Mouse (Mus musculus): ENCODE measurements around the gene Ddi2.
"Not testable (repeated sequence)": the region's sequence is repeated elsewhere in the genome, so short reads cannot be mapped to it uniquely, and the experiment has no call there.

Ddi2 gene

DNA sequence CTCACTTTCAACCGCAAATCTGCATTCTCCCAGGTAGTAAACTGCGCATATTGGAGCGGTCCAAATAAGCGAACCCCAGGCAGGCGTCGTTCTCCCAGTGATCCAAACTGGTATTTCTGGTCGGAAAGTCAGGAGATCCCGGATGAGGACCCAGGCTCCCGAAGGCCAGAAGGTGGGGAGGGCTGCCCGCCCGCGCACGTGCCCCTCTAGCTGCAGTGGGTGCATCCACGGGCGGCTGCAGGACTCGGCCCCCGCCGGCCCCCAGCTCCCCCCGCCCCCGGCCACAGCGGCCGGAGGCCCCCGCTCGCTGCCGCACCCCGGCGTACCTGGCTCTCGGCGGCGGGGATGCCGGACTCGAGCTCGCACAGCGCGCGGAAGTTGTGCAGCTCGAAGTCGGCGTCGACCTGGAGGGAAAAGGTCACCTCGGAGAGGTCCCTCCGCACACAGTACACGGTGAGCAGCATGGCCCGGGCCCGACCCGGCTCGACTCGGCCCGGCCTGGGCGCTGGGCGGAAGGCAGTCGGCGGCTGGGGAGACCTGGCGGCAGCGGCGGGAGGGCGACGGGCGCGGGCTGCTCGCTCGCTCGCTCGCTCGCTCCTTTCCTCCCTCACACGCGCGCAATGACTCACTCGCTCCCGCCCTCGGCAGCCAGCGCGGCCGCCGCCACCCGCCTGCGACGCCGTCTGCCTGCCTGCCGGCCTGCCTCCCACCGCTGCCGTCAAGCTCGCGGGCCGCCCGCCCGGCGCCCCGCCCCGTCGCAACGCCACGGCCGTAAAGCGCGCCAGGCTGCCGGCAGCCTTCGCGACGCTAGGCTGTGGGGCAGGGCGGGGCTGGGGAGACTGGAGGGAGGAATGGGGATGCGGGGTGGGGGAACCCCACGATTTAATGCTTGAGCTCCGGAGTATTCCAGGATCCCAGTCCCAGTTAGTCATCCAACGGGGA, at the start of gene Ddi2:
TSS of gene Ddi2 (minus strand) at position 689 of the 942 bp plus-strand sequence.
- peak; percentile 95 for DNase-seq (ENCODE audit: extremely low read depth, insufficient read length, low spot score)

DNA sequence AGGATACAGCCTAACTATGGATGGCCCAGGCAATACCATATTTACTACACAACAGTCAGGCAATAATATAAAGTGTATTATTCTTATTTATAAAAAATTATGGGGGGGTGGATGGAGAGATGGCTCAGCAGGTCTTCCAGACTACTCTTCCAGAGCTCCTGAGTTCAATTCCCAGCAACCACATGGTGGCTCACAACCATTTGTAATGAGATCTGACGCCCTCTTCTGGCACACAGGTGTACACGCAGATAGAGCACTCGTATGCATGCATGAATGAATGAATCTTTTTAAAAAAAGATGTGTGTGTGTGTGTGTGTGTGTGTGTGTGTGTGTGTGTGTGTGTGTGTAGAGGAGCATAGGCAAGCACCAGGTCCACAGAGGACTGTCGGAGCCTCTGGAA, 49.8 kb upstream of the Ddi2 start:
- not testable (repeated sequence) for DNase-seq (ENCODE audit: extremely low read depth, insufficient read length, low spot score)

DNA sequence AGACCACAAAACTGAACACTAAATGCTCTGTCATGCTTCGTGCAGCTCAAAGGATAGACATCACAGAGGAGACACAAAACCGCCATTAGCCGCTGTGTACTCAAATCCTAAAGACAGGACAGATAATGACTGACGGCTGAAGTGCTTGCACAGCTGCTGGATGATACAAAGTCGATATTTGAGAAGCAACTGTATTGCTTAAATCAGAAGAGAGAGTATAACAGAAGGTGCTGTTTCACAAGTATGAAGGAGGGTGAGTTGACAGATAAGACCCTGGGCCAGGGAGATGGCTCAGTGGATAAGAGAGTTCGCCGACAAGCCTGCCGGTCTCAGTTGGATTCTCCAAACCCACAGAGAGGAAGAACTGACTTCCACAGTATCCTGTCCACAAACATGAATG, 48.6 kb upstream of the Ddi2 start:
- DNase-seq (ENCODE audit: extremely low read depth, insufficient read length, low spot score), result no peak

DNA sequence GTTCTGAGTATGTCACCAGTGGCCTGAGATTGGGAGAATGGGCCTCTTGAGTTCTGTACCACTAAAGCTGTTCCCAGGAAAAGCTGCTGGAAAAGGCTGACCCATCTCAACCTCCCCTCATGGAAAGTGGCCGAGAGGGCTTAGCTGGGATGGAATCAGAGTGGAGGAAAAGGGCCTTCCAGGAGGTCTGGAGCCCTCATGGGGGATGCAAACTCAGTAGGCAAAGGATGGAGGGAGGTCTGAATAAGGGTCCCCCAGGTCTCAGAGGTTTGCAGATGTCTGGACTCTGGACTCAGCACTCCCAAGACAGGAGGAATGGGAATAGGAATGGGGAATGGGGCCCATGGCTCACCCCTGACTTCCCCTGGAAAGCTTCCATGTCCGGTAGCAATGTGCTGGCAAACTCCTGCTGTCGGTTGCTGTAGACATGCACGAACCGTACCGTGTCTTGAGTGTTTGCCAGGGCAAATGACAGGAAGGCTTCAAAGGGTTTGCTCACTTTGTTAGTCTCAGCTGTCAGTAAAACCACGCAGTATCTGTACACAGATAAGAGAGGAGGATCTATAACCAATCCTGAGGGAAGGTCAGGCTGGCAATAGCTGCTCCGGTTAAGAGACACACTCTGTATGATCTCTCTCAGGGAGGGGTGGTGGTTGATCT, 46.4 kb upstream of the Ddi2 start:
- DNase-seq (ENCODE audit: extremely low read depth, insufficient read length, low spot score), result no peak

DNA sequence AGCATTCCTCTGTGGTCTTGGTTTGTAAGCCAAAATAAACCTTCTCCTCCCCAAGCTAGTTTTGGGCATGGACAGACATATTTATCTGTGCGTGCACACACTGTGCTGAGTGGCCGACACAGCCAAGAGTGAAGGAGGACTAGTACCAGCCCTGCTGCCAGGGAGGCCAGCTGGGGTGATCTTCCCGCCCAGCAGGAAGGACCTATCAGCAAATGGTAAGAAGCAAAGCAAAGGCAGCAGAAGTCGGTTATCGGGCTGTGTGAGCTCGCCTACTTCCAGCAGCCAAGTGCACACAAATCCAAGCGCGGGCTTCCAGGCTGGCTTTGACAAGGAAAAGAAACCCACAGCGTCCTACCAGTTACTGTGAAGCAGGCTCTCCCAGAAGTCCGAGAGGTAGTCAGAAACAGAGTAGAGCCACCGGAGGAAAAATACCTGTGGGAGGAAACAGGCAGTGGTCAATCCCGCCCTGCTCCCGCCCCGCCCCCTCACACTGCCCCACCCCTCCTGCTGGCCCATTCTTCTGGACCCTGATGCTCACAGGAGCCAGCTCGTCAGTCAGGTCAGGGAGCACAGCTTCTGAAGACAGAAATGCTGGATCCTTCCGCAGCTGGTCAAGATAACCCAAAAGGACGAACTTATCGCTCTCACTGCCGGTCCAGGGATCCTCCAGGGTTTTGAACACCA, 44.3 kb upstream of the Ddi2 start:
- peak; percentile 87 for DNase-seq (ENCODE audit: extremely low read depth, insufficient read length, low spot score)

DNA sequence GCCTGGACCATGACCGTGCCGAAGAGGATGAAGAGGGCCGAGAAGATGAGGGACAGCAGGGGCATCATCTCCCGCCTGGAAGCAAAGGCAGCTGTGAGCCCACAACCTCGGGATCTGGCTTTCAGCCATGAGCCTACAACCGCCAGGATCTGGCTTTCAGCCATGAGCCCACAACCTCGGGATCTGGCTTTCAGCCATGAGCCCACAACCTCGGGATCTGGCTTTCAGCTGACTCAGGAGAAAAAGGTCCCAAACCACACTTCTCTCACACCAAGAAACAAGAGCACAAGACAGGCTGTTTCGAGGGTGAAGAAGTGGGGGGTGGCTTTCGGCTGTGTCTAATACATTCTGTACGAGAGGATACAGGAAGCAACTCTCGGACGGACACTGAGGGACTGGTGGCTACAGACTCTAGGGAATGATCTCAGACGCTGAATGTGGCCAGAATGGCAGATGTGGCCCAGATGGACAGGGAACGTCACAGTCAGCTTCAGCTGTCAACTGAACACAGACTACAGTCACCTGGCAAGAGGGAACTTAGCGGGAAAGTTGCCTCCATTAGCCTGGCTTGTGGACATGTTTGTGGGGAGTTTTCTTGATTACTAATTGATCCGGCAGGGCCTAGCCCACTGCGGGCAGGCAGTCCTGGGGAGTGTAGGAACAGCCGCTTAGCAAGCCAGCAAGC, 43.6 kb upstream of the Ddi2 start:
- peak; percentile 78 for DNase-seq (ENCODE audit: extremely low read depth, insufficient read length, low spot score)

DNA sequence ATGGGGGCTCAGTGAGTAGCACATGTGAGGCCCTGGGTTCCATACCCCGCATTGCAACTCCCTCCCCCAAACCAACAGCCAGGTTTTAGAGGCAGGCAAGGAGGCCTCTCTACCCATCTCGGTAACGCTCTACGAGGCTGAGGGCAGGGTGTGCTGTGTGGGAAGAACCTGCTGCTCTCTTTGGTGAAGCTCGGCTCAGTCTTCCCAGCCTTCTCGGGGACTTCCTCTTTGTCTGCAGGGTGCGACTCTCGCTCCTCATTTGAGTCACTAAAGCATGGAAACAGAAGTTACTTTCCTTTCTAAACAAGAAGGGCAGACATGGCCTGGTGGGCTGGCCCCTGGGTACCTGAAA, 43.1 kb upstream of the Ddi2 start:
- DNase-seq (ENCODE audit: extremely low read depth, insufficient read length, low spot score), result no peak

DNA sequence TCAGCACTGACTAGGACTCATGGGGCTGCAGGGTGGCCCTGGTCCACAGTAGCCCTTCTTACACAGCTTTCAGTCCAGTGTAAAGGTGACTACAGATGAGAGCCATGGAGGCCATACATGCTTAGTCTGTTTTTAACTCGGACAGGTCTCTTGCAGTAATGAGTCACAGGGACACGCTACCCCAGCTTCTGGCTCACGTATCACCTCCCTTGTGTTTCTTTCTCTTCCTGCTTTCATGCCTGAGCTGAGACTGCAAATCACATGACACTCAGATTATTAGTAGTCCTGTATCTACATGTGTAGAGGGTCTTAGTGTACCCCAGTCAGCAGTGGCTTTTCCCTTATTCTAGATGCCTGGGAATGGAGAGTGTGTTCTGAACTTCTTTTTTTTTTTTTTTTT, 41.8 kb upstream of the Ddi2 start:
- DNase-seq (ENCODE audit: extremely low read depth, insufficient read length, low spot score), result no peak

DNA sequence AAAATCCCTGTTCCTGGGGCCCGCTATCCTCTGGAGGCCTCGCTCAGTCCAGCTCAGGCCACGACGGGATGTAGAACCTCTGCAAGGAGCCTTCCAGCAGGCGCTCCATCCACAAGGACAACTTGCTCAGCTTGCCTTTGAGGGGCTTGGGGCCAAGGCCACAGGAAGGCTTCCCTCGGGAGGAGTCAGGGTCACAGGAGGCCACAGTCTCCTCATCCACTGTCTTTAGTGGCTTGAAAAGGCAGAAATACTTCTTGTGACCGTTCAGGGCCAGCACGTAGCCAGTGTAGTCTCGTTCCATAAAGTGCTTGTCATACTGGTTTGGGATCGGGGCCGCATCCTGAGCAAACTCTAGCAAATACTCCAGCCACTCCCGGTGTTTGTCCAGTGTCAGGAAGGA, 40.3 kb upstream of the Ddi2 start:
- no peak for DNase-seq (ENCODE audit: extremely low read depth, insufficient read length, low spot score)

DNA sequence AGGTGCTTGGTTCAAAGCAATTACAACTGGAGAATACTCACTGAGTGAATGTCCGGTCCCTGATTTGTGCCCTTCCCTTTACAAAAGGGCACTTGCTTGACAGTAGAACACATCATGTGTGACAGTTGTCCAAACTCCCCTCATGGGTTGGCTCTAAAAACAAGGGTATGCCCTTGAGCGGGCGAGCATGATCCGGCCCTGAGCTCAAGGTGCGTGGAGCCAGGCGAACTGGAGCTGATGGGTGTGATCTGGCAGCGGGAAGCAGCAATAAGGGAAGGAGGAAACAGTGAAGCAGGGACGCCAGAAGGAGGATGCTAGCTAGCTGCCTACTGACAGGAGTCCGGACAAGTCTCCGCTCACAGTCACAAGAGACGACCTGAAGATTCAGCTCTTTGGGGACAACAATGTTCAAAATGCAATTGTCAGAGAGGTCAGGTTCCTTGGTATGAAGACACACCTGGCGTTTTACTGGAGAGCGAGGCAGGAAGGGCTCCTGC, 38.9 kb upstream of the Ddi2 start:
- no peak for DNase-seq (ENCODE audit: extremely low read depth, insufficient read length, low spot score)

DNA sequence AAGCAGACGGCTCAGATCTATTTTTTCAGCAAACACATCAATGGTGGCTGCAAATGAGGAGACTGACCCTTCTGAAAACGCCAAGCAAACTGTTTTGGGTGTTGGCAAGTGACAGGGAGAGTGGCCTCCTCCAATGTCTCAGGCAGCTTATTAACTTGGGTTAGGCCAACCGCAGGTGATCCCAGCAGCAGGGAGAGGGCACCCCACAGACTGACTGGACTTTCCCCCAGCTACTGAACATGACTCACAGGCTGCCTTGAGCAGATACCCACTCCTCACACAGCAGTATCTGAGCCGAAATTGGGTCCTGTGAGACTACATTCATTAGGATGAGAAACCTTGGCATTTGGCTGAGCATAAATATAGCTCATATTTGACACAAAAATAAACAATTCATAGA, 37.7 kb upstream of the Ddi2 start:
- DNase-seq (ENCODE audit: extremely low read depth, insufficient read length, low spot score), result no peak

DNA sequence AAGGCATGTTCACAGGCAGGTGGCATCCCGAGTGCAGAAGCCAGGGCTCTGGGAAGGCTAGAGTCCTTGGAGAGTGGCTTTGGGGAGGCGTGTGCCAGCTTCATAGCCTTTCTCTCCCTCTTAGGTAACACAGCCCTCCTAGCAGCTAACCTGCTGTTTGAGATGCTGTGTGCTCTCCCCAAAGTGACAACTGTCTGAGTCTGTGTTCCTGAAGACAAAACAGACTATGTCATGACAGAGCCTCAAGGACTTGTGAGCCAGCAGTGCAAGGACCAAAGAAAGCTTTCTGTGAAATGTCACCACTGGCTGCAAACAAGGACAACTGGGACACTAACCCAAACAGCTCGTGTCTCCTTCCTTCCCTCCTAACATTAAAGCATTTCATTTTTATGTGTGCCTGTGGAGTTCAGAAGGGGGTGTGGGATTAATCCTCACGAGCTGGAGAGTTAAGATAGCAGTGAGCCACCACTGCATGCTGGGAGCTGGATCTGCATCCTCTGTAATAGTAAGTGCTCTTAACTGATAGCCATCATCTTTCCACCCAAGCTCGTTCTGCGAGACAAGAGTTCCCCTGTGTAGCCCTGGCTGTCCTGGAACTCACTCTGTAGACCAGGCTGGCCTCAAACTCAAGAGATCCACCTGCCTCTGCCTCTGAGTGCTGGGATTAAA, 35.8 kb upstream of the Ddi2 start:
- DNase-seq (ENCODE audit: extremely low read depth, insufficient read length, low spot score), result no peak

DNA sequence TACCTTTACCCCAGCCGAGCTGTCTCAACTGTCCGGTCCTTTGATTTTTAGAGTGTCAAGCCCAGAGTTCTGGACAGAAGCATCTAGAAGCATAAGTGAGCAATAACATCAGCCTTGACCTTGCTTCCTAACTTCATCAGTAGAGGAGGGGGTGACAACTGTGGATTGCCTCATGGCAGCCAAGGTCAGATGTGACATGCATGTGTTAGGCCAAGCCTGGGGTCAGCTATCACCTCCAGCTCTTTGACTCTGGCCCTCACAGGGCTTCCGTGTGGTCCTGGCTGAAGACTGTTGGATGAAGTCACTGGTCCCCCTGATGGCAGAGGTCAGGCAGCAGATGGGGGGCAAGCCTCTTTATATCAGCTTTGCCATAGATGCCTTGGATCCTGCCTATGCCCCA, 33.9 kb upstream of the Ddi2 start:
- DNase-seq (ENCODE audit: extremely low read depth, insufficient read length, low spot score), result no peak

DNA sequence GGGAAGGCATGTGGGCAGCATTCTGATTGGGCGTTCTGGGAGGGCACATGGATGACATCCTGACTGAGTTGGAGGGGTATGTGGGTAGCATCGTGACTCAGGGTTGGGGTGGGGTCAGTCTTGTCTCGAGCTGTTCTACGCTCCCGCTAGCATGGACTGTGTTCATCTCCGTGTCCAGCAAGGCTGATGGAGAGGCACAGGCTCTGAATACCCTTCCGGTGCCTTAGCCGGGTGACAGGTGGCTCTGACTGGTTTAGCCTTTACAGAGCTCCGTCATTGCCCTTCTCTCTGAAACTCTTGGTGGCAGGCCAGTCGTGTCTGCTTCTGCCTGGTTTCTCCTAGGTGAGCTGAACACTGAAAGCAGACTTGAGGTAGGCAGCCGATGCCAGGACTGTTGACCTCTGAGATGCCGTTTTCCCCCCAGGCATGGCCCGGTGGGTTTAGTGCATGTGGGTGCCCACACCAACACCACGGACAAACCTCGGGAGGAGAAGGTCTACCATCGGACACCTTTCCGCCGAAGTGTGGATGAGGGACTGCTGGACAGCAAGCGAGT, 32.2 kb upstream of the Ddi2 start:
- DNase-seq (ENCODE audit: extremely low read depth, insufficient read length, low spot score), result no peak

DNA sequence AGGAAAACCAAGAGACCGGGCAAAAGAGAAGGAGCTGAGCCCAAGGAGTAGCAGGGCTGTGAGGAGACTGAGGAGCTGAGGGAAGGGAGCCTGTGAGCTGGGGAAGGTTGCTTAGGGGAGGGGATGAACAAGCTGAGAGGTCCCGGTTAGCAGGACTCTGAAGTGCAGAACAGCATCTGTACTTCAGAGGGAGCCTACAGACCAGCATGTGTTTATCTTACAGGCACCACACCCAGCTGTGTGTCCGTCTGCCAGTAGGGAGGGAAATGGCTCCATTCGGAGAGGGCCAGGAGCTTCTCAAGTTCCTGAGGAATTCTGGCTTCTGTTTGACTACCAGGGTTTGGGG, 28.8 kb upstream of the Ddi2 start:
- no peak for DNase-seq (ENCODE audit: extremely low read depth, insufficient read length, low spot score)

DNA sequence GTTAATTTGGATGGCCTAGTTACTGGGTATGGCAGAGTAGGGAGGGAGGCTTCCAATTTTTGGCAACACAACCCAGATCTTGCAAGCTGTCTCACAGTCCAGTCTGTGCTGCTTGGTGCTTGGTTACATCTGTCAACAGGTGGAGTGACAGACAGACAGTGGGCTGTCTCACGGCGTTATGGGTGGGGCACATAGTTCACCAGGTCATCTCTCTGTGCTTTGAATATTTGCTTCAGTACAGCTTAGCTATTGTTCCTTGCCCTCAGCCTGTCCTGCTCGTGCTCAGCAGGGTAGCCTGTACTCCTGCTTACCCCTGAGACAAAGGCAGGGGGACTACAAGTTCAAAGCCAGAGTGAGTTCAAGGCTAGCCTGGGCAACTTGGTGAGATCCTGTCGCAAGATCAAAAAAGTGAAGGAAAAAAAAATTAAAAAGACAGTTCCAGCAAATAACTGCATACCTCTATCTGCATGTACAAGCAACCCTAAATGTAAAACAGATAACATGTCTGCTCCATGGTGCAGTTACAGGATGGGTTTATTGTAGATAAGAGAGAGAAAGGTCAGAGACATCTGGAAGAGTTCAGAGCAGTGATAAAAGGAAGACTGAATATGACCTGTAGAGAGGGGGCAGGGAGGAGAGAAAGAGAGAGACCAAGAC, 28.3 kb upstream of the Ddi2 start:
- no peak for DNase-seq (ENCODE audit: extremely low read depth, insufficient read length, low spot score)

DNA sequence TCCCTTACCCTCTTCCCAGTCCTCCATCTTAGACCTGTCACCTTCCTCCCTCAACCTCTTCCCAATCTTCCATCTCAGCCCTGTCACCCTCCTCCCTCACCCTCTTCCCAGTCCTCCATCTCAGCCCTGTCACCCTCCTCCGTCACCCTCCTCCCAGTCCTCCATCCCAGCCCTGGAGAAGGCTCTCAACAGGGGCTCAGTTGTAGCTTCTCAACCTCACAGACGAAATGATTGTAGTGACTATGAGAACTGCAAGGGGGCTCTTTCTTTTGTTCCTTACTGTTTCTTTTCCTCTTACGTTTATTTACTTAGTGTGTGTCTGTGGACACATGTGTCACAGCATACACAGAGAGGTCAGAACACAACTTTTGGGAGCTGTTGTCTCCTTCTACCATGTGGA, 27.6 kb upstream of the Ddi2 start:
- no peak for DNase-seq (ENCODE audit: extremely low read depth, insufficient read length, low spot score)

DNA sequence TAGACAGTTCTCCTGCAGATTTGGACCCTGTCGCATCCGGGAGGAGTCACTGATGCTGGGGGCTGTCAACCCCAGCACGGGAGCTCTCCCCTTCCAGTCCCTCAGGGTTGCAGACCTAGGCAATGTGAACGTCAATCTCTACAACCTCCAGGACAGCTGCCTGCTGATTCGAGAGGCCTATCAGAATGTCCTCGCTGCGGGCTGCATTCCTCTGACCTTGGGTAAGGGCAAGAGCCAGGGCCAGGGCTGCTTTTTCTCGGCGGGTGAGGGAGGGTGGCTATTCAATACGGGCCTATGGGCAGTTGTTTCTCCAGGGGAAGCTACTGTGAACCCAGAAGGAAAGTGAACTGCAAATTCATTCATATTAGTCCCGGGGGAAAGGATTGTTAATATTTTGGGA, 26.3 kb upstream of the Ddi2 start:
- no peak for DNase-seq (ENCODE audit: extremely low read depth, insufficient read length, low spot score)

DNA sequence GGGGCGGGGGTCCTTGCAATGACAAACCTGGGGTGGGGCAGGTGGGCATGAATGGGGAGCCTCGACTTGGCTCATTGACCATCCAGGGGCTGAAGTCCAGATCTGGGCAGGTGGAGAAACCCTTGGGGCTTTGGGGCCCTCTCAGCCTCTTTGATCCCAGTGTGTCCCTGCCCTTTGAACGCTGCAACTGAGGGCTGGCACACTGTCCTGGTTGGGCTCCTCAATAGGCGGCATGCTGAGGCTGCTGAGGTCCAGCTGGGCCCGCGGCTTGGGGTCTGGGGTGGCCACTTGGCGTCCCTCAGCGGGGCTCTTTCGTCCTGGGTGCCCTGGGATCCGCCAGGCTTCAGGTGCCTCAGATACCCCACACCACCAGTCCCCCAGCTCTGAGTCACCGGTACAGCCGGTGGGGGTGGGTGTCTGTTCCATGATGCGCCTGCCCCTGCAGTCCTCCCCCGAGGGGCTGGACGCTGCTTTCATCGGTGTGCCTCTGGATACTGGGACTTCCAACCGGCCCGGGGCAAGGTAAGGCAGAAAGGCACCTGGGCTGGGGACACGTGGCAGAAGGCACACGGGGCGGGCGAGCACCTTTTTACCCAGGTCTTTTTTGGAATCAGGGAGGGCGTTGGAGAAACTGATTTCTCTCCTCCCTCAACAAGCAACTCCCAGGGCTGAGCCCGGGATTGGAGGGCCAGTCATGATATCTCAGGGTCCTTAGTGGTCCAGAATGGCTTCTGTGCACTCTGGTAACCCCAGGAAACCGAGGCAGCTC, 23.5 kb upstream of the Ddi2 start, which contains the start of gene Agmat:
TSS of gene Agmat (plus strand) at position 95 of the 769 bp plus-strand sequence.
- DNase-seq (ENCODE audit: extremely low read depth, insufficient read length, low spot score), result no peak
